Comparison of ENCODE assay signal across 8 mouse cellular contexts in genomic region chr7:44857905-44858304, GRCm38 (mm10). TPM values are rescaled to one million over a fixed set of nuclear protein-coding genes. Genes with fewer than 3 reads are reported as not detected.
DNase-seq lines count a peak whose midpoint lies in the region; ATAC-seq and TF ChIP-seq lines count a peak whose summit lies in the region.

No protein-coding gene starts in this region.

- H3K9me3 ChIP-seq in heart, embryonic 16.5 days (replicated peaks; ENCODE audit: control insufficient read depth, low read length) = no peaks in the 10 kb centered on the region

- H3K4me1 ChIP-seq in heart, embryonic 16.5 days (ENCODE audit: control insufficient read depth, insufficient read depth, low read length) = peaks cover 24% of the 10 kb centered on the region
- H3K4me1 ChIP-seq in liver, adult 2 months (ENCODE audit: control insufficient read depth, insufficient read depth, low read length) = peaks cover 14% of the 10 kb centered on the region

- ATAC-seq in heart, embryonic 16.5 days (replicated peaks; ENCODE audit: extremely low read depth, insufficient read depth, low FRiP score) = no peak

- no peak overlapping the region for H3K27ac ChIP-seq in heart, embryonic 16.5 days (ENCODE audit: low read length)
- peak overlapping the region; percentile 14; the same call in 1 of the 2 replicates for H3K27ac ChIP-seq in liver, adult 2 months (replicated peaks; ENCODE audit: insufficient read depth, low read depth, low read length)

- peaks cover 9% of the 10 kb centered on the region for H3K36me3 ChIP-seq in heart, embryonic 16.5 days (ENCODE audit: control insufficient read depth, insufficient read depth)
- no peaks in the 10 kb centered on the region for H3K36me3 ChIP-seq in liver, adult 2 months (ENCODE audit: control insufficient read depth, insufficient read depth, low read length)

- no peak for TF ChIP-seq CTCF in liver, adult 2 months (IDR thresholded peaks at IDR 0.05; ENCODE audit: low read depth, low read length)

- no peaks in the 10 kb centered on the region for H3K79me2 ChIP-seq in liver, adult 2 months (ENCODE audit: control insufficient read depth, insufficient read depth, low read length)

- H3K9ac ChIP-seq in heart, embryonic 16.5 days (ENCODE audit: low read length) = peak overlapping the region; percentile 83
- H3K9ac ChIP-seq in liver, adult 2 months (ENCODE audit: low read depth, low read length) = peak overlapping the region; percentile 16; the same call in 1 of the 2 replicates

- no peaks in the 10 kb centered on the region for H3K27me3 ChIP-seq in heart, embryonic 16.5 days (ENCODE audit: control insufficient read depth, insufficient read depth, low read length)
- no peaks in the 10 kb centered on the region for H3K27me3 ChIP-seq in liver, adult 2 months (ENCODE audit: control insufficient read depth, insufficient read depth, low read length)

- peak overlapping the region; percentile 63 for H3K4me3 ChIP-seq in heart, embryonic 16.5 days (ENCODE audit: low read length)
- no peak overlapping the region; the same call in 1 of the 2 replicates for H3K4me3 ChIP-seq in liver, adult 2 months (ENCODE audit: insufficient read depth, low read depth, low read length)

- H3K4me2 ChIP-seq in heart, embryonic 16.5 days (ENCODE audit: low read depth, low read length) = peak overlapping the region; percentile 75

- 26% methylated on average over 8 of the region's 8 CpGs for WGBS in heart, embryonic 16.5 days
- WGBS in liver, adult 2 months = 19% methylated on average over 8 of the region's 8 CpGs

- no peak for TF ChIP-seq POLR2A in liver, adult 2 months (IDR thresholded peaks at IDR 0.05; ENCODE audit: extremely low read depth, insufficient read depth, low read length)

- peak; percentile 96 for DNase-seq in heart, adult 11 months
- no peak for DNase-seq in heart, postnatal 4 days
- DNase-seq in brain, adult 2 months (ENCODE audit: low read depth, low spot score) = peak; percentile 54
- DNase-seq in liver, adult 2 months (ENCODE audit: extremely low read depth, low read depth, low spot score) = peak; percentile 66
- DNase-seq in natural killer cell, adult 2 months (ENCODE audit: low spot score in 2 of 2) = peak; percentile 40 to 41
- no peak for DNase-seq in right cerebral cortex, adult 18-20 months
- no peak for DNase-seq in layer of hippocampus, adult 8-10 months (ENCODE audit: low spot score in 2 of 2)

RNA-seq across cellular contexts. Expression of gene Pnkp, which starts 1.0 kb away (rescaled TPM):
- total RNA-seq in heart, postnatal 4 days (2021) = 10 to 100 TPM; 19.6 to 19.9 TPM
- polyA plus RNA-seq in heart, embryonic 16.5 days (2015; fragmentation: Nextera tagmentation; extraction: Ambion mirVana) = 27.7 and 28.0 TPM in 2 replicates
- 20.8 and 24.0 TPM in 2 replicates for total RNA-seq in liver, adult 2 months (2014; rRNA removed)
- polyA plus RNA-seq in liver, adult 2 months (2012; rRNA removed) = 42.5 and 45.7 TPM in 2 replicates
- 10 to 100 TPM; 29.8 to 37.7 (median 32.4) TPM for total RNA-seq in layer of hippocampus, adult 8-10 months (2022)

RNA-seq across cellular contexts. Expression of gene Tbc1d17, which starts 9.0 kb away (rescaled TPM):
- 10 to 100 TPM; 33.0 to 38.0 TPM for total RNA-seq in heart, postnatal 4 days (2021)
- 60.5 and 62.3 TPM in 2 replicates for polyA plus RNA-seq in heart, embryonic 16.5 days (2015; fragmentation: Nextera tagmentation; extraction: Ambion mirVana)
- total RNA-seq in liver, adult 2 months (2014; rRNA removed) = 20.2 and 31.5 TPM in 2 replicates
- polyA plus RNA-seq in liver, adult 2 months (2012; rRNA removed) = 81.1 and 91.6 TPM in 2 replicates
- 10 to 100 TPM; 71.9 to 92.1 (median 73.8) TPM for total RNA-seq in layer of hippocampus, adult 8-10 months (2022)

RNA-seq across cellular contexts. Expression of gene Akt1s1, which starts 9.1 kb away (rescaled TPM):
- total RNA-seq in heart, postnatal 4 days (2021) = 10 to 100 TPM; 70.6 to 82.6 TPM
- 103 and 104 TPM in 2 replicates for polyA plus RNA-seq in heart, embryonic 16.5 days (2015; fragmentation: Nextera tagmentation; extraction: Ambion mirVana)
- 23.9 and 35.4 TPM in 2 replicates for total RNA-seq in liver, adult 2 months (2014; rRNA removed)
- 93.9 and 106 TPM in 2 replicates for polyA plus RNA-seq in liver, adult 2 months (2012; rRNA removed)
- 10 to 100 TPM; 66.3 to 72.6 (median 71.0) TPM for total RNA-seq in layer of hippocampus, adult 8-10 months (2022)

RNA-seq across cellular contexts. Expression of gene Ptov1, which starts 11.7 kb away (rescaled TPM):
- 100 to 1,000 TPM; 237 to 248 TPM for total RNA-seq in heart, postnatal 4 days (2021)
- polyA plus RNA-seq in heart, embryonic 16.5 days (2015; fragmentation: Nextera tagmentation; extraction: Ambion mirVana) = 210 and 269 TPM in 2 replicates
- total RNA-seq in liver, adult 2 months (2014; rRNA removed) = 17.0 and 32.8 TPM in 2 replicates
- 76.1 and 91.6 TPM in 2 replicates for polyA plus RNA-seq in liver, adult 2 months (2012; rRNA removed)
- 100 to 1,000 TPM; 310 to 354 (median 329) TPM for total RNA-seq in layer of hippocampus, adult 8-10 months (2022)

RNA-seq across cellular contexts. Expression of gene Med25, which starts 34.6 kb away (rescaled TPM):
- total RNA-seq in heart, postnatal 4 days (2021) = 10 to 100 TPM; 74.6 to 76.3 TPM
- 89.4 and 96.0 TPM in 2 replicates for polyA plus RNA-seq in heart, embryonic 16.5 days (2015; fragmentation: Nextera tagmentation; extraction: Ambion mirVana)
- total RNA-seq in liver, adult 2 months (2014; rRNA removed) = 11.6 and 16.6 TPM in 2 replicates
- 114 TPM in 2 replicates for polyA plus RNA-seq in liver, adult 2 months (2012; rRNA removed)
- total RNA-seq in layer of hippocampus, adult 8-10 months (2022) = 100 to 1,000 TPM in 3 of 4 experiments, 10 to 100 TPM in 1; 89.6 to 111 (median 107) TPM

Comparison
In these comparisons a context has a peak if more than half of its experiments do, and no peak if none do; other contexts are left out.
1. DNase-seq: peak in heart, adult 11 months (single experiment), brain, adult 2 months (single experiment), liver, adult 2 months (single experiment) and natural killer cell, adult 2 months (2 of 2); none in heart, postnatal 4 days (single experiment), right cerebral cortex, adult 18-20 months (single experiment) and layer of hippocampus, adult 8-10 months (0 of 2).